Mouse (Mus musculus) 416B (cell line): ENCODE measurements at regions not wholly inside any gene's neighbourhood (a gene's known extent, or its start where the extent isn't known, plus 50 kb on each side); places are given as distances from the start of the nearest gene placed in this dataset.
A peak's percentile ranks its signal among the peaks of the same experiment; 100 is the strongest.
"Not testable (repeated sequence)": the region's sequence is repeated elsewhere in the genome, so short reads cannot be mapped to it uniquely, and the experiment has no call there.

Experiments
- DNase-seq: peaks from one replicate; pipeline ENCODE4 v3.0.0; 2011; ENCODE audit warnings: low read depth

DNA sequence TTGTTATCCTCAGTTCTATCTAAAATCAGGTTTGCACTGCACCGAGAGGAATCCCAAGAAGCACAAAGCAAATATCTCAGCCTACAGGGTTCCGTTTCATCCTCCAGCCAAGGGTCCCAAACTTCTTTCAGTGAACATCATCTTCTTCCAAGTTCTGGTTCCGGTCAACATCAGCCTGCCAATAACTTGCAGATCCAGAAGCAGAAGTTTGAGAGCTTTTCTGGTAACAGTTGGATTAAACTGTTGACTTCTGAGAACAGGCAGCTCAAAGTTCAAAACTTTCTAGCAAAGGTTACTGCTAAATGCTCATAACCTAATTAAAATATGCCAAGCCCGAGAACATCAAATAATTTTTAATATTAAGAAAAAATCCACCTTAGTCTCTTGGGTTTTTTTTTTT, 237.0 kb upstream of the Gm37988 start:
- DNase-seq = peak; percentile 5

DNA sequence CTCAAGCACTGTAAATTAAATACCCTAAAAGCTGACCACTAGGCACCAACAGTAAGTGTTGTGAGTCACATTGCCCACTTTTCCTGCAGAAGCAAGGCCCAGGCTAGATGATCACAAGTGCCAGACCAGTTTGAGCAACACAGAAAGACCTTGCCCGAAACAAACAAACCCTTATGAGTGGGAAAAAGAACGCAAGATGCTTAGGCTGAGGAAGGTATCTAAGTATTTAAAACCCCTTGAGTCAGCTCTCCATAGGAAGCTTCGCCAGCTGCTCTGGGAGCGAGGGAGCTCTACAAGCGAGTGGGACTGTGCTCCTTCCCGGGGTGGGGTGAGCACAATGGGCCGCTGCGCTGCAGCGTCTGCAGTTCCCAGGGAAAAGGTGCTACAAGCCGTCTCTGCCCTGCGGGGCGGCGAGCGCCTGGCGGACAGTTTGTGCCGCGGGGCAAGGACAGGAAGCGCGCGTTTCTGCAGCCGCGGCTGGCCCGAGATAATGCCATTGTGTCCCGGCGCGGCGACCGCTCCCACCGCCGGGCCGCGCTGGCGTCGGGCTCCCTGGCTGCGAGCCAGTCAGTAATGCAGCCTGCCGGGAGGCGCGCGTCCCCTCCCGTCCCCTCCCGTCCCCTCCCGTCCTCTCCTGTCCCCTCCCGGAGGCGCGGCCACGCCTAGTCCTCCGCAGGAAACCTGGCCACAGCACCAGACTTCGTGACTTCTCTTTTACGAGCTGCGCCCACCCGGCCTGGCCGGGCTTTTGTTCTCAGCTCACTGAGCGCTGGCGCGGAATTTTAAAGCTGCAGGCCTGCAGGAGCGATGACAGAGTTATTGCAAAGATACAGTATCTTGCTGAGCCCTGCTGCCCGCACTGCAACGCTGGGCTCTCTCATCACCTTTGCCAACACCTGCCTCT, 236.1 kb upstream of the Gm37988 start:
- peak; percentile 81 for DNase-seq

DNA sequence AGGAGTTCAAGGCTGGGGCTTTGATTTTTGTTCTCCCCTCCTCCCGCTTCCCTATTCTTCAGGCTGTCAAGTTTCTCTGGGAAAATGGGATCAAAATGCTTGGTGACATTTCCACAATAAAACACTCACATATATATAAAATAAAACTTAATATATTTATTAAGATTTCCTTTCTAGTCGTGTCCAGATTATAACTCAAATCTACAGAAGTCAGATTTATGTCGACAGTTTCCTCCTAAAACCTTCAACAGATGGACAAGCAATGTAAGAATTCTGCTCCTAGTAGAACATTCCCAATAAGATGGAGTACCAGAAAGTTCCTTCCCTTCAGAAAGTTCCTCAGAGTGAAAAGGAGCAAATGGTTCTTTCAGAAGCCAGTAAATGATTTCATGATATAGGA, 235.4 kb upstream of the Gm37988 start:
- DNase-seq = no peak

DNA sequence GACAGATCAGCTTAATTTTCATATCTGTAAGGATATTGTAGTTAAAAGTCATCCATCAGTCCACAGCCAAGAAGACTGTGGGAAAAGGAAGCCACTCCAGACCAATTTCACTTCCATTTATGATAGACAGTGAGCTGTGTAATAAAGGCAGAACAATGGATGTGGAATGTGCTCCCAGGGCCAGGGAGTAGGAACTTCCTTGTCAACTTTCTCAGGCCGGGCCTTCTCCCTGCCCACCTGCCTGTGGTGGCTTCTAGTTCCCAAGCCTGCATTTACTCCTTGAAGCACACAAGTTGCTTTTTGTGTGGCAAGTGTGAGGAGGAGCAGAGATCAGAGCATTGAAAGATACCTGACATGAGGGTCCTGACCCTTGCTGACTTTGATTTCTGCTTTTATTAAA, 233.6 kb upstream of the Gm37988 start:
- no peak for DNase-seq

DNA sequence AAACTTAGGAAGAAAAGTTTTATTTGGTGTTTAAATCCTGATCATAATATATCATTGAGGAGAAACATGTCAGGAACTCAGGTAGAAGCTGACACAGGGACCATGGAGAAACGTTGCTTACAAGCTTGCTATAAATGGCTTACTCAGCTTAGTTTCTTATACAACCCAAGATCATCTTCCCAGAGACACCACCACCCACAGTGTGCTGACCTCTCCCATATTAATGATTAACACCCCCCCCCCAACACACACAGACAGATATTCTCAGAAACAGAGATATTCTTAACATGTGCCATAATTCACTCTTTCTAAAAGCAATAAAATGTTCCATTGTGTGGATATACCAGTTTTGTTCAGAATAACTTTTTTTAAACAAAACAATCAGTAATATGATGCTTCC, 230.7 kb upstream of the Gm37988 start:
- DNase-seq = no peak

DNA sequence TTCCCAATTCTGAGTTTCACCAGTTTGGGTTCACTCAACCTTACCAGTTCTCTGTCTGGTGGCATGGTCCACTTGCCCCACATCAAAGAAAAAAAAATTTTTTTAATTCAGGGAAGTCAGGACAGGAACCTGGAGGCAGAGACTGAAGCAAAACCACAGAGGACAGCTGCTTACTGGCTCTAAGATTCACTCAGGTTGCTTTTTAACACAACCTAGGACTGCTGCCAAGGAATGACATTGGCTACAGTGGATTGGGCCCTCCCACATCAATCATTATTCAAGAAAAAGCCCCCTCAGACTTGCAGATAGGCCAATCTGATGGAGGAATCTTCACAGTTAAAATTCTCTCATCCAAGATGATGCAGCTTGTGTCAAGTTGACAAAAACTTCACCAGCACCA, 225.2 kb upstream of the Gm37988 start:
- no peak for DNase-seq

DNA sequence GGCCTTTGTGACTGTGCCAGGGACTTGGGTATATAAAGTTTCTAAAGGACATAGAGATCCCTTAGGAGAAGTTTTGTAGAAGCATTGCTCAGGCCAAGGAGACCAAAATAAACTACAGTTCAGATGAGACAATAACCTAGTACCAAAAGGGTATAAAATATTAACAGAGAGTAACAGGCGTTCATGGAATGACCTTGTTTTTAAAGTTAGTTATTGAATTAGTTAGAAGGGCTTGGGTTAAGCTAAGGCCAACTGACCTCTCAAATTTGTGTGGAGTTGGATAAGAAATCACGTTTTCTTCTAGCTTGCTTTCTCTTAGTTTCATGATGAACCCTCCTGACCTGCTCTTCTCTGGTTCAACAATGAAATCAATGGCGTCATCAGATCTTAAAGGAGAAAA, 209.8 kb upstream of the Gm37988 start:
- DNase-seq = no peak

DNA sequence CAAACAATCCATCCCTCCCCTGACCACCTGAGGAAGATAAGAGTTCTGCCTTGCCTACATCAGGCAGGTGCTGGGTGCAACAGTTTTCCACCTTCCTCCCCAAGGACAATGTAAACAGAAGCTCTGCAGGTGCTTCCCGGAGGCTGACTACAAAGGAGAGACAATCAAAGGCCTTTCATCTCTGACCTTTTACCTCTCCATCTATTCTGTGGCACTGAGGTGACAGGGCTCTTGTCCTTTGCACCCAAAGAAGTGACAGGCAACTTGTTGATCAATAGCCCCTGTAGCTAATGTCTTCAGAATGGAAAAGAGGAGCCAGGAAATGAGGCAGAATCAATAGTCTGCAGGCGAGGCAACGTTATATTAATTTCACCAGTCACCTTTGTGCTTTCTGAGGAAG, 209.3 kb upstream of the Gm37988 start:
- DNase-seq = no peak

DNA sequence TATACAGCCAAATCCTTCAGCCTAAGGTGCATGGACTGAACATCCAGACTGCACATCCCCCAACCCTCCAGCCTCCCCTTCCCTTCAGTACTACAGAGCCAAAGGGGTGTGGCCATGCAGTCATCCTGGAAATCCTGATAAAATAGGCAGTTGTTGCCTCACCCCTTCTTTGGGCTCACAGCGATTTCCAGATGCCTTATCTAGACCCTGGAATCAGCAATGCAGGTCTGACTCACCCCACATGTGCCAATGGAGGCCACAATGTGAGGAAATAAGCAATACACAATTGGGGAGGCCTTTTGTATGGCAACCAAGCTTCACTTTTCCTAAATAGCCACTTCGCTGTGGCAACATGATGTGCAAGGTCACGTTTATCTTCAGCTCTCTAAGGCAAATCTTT, 205.3 kb upstream of the Gm37988 start:
- peak; percentile 95 for DNase-seq

DNA sequence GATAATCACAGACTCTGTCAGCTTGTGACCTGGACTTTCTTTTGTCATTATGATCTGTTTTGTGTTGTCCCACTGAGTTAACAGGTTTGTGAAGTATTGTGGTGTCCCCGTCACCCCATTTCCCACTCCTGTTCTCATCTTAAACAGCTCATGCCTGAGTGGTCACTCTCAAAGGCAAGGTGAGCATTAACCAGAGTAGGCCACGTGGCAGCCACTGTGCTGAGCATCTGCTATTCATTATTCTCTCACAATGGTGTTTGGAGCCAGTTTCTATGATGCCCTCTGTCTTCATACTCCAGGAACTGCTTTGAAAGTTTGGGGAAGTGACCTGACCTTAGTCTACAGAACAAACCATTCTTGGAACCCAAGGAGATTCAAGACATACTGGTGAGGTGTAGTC, 198.9 kb upstream of the Gm37988 start:
- DNase-seq = no peak

DNA sequence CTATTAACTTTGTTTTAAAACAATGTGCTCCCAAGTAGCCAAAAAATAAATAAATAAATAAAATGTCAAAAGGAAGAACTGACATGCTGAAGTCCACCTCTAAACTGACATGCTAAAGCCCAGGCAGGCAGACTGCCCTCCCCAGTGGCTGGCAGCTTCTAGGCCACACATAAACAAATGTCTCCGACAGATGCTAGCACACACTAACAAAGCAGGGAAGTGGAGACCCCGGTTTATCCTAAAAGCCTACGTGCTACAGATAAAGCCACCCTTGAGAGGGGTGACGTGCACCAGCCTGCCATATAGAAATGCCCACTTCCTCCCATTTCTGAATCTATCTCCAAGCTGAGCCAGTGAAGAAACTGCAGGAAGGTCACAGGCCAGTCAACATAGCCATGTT, 194.4 kb upstream of the Gm37988 start:
- no peak for DNase-seq

DNA sequence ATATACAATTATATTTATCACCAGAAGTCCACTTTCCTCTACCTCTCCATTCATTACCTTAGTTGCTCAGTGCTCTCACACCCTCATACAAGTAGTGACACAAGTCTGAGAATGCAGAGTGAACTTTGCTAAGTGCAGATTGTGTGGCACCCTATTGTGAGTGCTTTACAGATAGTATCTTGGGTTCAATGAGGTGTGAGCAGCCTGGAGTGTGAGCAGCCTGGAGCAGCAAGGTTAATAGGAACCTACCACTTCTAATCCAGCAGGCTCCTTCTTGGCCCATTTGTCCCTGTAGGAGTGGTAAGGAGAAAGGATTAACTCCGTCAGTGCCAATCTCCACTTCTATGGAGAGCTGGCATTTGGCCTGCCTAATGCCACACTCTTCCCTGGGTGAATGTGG, 192.4 kb upstream of the Gm37988 start:
- DNase-seq = no peak

DNA sequence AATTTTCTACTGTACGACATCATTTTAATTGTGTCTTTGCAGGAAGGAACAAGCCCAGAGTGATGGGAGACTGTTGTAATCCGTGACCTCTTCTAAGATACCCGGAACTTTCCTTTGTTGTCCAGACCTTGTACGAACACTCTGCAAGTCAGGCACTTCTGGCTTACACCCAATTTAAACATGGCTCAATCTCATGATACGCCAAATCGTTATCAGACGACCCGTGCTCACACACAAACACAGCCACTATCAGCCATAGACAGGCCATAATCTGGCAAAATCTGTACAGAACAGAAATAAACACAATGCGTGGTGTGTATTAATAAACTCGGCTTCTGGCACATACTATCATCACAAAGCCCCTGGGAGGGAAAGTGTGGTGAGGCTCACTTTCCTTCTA, 190.2 kb upstream of the Gm37988 start:
- DNase-seq = no peak

DNA sequence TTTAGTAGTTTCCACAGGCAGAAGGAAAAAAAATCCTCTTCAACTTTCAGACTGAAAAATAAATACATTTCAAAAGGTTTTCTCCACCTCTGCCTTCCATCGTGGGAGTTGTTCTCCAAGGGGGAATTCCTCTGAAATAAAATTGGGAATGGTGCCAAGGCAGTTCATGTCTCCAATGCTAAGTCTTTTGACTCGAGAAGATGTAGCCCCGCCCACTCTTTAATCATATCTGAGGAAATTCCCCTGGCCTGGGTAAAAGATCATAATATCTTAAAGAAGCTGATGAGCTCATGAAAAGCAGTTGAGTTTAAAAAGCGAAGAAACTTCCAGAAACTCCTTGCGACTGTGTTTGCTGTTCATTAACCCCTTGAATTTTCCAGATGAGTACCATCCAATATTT, 185.3 kb upstream of the Gm37988 start:
- peak; percentile 59 for DNase-seq

DNA sequence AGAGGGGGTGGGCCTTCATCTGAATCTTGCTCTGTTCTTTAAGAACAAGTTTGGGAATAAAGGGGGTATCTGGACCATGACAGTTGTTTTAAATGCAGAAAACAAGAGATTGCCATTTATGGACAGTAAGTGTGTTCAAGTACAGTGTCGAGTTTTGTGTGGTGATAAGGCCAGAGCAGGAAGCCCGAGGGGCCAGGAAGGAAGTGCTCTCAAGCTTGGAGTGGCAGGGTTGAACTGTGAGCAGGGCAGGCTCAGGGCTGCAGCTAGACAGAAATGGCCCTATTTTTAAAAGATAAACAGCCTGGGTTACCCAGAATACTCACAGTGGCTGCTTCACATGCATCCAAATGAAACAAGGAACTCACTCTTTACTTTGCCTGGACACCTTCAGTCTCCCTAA, 184.4 kb upstream of the Gm37988 start:
- DNase-seq = peak; percentile 90

DNA sequence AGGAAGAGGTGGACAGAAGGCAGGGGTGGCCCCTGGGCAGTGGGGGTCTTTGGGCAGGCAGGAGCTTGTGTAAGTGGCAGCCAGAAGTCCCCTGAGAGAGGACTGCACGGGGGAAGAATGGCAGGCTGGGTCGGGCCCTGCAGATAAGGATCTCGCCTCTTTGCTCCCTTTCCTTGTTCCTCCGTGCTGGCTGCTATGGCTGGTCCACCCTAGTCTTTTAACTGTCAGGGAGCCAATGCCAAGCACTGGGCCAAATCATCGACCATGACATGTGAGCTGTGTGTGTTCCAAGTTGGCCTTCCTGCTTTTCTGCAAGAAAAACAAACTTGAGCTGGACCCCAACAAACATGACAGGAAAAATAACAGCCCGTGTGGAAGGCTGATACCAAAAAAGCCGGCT, 153.8 kb upstream of the Gm37988 start:
- no peak for DNase-seq

DNA sequence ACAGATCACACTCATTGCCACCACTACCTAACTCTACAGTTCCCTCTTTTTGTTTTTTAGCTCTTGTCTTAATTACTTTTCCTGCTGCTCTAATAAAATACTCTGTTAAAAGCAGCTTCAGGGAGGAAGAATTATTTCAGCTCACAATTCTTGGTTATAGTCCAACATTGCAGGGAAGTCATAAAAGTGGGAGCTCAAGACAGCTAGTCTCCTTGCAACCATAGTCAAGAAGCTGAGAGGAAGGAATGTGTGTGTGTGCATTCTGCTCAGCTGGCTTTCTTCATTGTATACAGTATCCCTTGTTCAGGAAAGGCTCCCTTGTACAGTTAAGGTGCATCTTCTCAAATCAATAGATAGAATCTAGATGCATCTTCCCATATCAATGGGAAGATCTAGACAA, 152.4 kb upstream of the Gm37988 start:
- DNase-seq = no peak

DNA sequence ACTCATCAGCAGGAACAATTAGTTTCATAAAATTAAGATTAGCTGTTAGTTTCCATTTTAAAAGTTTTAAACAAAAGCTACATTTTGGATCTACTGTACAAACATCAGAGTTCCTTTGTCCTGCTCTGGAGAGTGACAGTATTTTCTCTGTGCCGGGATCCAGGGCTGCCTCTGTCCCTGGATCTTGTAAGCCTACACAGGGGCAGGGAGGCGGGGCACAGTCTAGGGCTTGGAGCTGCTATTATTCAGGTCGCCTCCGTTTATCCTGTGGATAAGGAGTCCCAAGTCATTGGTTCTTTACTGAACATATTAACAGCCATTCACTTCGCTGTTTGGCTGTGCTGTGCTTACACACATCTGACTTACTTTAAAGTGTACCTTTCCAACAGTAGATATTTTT, 150.8 kb upstream of the Gm37988 start:
- no peak for DNase-seq

DNA sequence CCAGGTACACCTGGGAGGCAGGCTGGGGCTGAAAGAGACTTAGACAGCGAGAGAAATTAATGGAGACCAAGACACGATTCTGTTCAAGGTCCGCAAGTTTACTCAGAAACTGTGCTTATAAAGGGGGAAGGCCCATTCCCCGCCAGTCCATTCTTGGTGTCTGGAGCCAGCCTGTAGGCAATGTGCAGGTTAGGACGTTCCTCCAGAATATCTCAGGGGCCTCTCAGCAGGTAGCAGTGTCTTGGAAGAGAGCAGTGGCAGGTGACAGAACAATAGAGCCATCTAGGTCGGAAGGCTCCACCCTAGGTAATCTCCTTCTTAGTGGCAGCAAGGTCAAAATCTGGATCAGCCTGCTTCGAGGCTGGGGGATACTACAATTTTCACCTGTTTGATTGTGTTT, 147.6 kb upstream of the Gm37988 start:
- not testable (repeated sequence) for DNase-seq

DNA sequence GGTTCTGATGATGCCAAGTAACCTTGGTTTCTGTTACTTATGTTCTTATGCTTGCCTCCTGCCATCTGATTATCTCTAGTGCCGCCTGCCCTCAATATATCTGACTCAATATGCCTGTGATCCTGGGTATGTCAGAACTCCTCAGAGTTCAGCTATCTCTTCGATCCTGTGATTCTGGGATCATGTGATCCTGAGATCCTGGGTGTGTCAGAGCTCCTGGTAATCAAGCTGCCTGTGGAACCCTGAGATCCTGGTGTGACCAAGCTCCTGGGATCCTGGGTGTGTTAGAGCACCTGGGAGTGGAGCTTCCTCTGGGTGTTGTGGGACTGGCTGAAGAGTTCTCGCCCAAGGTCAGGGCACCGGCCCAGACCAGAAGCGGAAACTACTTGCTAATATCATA, 147.1 kb upstream of the Gm37988 start:
- DNase-seq = not testable (repeated sequence)

DNA sequence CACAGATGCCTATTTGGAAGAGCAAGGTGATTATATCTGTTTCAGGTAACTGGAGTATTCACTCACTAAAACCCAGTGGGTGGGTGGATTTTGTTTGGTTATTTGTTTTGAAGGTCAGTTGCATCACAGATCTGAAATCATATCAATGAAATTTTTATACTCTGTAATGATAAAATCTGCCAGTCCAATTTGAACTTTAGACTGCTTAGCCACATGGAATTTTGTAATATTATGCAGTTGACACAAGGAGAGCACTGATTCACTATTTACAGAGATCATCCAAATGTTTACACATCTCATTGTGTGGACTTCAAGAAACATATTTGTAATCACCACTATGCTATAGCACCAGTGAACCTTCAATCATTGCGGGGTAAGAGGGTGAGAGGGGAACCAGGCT, 145.9 kb upstream of the Gm37988 start:
- DNase-seq = no peak

DNA sequence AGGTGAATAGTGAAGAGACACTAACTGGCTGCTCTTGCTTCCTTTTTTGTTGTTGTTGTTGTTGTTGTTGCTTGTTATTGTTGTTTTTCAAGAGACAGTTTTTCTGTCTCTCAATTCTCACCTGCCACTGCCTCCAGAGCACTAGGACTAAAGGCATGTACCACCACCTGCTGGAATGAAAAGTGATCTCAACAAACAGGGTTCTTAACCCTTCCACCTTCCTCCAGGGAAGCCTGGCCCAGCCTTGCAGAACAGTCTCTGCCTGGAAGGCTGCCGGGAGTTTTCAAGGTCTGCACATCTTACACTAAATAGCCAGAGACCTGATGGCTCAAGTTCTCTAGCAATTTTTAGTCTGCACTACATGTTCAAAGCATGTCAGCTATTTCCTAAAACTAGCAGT, 138.0 kb upstream of the Gm37988 start:
- DNase-seq = peak; percentile 35

DNA sequence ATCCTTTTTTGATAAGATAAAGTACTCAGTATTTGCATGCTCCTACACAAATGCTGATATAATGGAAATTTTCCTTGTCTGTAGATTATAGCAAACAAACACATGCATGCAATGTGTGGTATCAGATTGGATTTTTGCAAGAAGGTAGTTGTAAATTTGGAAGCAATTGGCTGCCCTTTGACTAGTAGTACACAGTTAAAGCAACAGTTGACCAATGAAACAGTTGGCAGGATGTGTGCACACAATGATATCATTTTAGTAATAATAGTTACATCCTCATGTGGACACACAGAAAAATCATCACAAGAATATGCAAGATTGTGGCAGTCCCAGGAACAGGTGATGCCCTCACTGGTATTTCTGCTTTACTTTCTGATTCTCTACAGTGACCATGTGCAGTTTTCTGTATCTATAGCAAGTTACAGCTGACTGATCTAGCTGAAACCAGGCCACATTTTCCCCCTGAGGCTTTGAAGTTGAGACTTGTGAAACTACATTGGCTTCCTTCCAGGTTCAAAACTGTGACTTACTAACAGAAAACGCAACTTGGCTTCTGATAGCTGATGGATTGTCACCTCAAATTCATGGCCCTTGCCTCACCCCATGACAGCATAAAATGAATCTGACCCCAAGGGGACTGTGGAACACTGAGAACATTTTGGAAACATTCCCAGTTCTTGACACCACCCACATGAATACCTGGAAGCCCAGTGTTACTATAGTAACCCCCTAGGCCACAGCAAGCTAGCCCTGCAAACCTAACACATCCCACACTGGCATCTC, 136.3 kb upstream of the Gm37988 start:
- peak; percentile 81 for DNase-seq

DNA sequence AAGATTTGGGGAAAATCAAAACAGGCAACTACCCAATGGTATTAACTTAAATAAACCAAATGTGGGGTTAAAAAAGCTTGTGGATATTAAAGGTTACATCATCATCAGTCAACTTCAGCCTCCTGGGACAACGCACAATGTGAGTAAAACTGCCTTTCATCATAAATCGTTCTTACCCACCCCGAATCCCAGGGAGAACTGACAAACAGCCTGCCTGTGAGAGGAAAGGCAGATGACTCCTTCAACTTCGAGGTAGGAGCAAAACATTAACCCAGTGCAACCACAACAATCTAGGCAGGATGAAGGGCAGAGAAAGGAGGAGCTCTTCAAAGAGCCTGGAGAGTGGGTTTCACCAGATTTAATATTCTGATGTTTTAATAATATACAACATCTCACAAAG, 135.3 kb upstream of the Gm37988 start:
- no peak for DNase-seq
